Mouse (Mus musculus) spleen, postnatal 14 days (tissue): ENCODE results near the gene Prkch.

Experiments
- DNase-seq, 2 experiments: peaks; one replicate each; pipeline ENCODE4 v3.0.0; 2021 to 2022; ENCODE audit warnings: low spot score in 2 of 2

The Prkch gene

DNA sequence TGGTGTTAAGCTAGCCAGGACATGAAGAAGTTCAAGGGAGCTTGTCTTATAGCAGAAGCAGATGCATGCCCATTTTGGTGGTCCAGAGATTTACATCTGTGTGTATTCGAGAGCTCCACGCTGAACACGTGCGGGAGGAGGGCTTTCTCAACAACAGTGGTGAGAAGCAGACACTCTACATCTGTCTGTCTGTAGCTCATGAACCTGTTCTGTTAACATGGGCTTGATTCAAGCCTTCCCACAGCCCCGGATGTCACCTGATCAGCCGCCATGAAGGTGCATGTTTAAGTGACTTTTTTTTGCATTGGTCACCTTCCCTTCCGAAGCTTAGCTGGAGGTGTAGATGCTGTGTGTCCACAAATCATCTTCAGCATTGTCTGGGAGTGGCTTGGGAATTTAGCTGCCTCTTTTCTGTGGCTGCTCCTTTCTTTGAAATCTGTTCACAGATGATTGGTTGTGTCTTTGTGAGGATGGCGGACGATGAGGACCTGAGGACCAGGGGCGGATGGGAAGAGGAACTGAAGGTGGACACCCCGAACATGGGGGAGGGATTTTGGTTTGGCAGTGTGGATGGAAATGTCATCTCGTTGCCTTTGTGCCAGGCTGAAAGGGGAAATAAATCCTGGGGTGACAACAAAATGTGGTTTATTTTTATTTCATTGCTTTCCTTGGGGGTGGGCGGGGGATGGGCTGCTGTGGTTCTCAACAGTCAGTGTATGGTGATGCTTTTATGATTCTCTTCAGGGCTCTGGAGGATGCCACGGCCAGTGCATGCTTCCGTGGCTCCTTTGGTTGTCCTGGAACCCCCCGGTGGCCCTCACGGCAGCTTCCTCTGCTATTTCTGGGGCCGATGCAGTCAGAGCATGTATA is 25.3 kb downstream of the Prkch start:
- DNase-seq = no peak

DNA sequence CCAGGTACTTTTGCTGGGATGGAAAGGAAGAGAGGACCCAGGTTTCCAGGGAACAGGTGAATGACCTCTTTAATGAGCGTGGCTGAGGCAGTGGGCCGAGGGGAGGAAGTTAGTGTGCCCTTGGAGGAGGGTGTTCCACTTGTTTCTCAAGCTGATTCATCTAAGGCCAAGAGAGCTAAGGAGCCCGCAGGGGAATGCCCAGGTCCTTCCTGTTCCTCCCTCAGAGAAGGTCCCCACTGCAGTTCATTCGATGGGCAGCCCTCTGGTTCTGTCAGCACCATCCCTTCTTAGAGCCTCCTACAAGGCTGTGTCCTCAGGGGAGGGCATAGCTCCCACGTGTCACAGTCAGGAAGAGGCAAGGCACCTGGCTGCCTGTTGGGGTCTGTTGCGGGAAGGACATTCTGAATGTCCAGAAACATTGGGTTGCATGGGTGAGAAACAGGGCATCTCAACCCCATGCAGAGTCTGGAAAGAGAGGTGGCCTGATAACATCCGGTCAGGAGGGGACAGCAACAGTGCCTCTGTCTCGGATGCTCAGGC is 26.3 kb downstream of the Prkch start:
- no peak for DNase-seq

DNA sequence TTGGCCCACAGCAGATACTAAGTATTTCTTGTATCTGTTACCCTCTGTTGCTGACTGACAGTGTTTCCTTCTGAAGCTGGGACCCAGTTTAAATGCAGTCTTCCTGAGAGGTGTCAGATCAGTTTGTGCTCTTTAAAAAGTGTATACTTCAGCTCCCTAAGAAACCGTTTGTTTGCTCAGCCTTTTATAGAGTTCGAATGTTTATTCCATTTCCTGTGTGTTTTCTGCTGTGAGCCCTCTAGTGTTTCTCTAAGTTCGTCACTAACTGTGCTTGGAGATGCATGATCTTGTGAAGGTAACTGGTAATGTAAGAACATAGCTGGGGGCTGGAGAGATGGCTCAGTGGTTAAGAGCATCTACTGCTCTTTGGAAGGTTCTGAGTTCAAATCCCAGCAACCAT is 27.1 kb downstream of the Prkch start:
- DNase-seq = no peak

DNA sequence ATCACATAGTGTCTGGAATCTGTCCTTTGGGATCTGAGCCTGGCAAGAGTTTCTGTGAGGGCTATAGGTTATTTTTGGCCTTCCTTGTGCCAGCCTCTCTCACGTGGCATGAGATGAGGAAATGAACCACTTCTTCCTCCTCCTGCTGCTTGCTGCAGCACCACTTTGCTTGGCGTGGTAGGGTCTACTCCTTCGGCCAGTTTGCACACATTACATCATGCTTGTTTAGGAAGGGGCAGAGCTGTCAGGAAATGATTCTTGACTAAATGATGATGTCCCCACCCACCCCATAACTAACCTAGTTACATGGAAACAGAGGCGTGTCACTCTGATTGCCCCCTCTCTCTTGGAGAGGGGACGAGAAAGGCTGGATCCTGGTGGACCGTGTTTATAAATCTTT is 28.6 kb downstream of the Prkch start:
- no peak for DNase-seq

DNA sequence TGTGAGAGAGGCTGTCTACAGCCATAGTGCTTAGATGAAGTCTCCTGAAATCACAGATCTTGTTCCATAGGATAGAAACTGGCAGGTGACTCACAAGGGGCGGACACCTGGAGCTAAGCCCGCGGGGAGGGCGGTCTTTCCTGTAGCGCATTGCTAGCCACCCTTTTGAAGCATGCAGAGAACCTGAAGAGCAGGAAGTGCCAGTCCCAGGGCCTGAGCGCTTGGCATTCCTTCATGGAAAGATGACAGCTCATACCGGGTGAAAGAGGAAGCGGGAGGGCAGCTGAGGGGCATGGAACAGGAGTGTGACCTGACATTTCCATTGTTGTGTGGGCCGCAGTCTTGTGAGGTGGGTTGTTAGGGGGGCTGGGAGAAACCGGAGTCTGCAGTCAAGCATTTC is 33.1 kb downstream of the Prkch start:
- DNase-seq = no peak

DNA sequence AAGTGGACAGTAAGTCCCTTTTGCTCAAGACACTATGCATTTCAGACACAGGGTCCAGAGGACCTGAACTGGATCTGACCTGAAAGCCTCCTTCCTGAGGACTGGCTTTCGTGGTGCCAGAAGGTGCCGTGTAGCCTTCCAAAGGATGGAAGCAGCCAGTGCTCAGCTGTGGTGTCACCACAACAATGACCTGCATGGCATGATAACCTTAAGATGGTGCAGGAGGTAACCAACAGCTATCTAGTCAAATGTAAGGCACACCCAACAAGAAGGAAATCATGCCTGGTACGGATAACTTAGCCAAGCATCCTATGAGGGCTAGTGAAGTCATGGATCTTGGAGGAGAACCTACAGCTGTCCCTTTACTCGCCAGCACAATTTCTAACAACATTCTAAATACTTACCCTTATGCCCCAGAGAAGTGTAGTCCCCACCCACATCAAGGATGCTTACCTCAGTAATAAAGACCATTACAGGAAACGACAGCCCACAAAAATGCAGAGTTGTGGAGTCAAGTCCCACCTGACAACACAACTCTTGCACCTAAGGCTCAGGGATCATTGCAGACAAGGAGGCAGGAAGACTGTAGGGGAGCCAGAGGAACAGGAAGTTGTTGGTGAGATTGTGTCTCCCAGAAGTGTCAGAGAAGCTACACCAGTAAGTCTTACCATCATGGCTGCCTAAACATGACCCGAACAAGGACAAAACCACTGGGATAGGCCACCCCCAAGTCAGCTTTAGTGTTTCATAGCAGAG is 40.9 kb downstream of the Prkch start:
- DNase-seq = no peak

DNA sequence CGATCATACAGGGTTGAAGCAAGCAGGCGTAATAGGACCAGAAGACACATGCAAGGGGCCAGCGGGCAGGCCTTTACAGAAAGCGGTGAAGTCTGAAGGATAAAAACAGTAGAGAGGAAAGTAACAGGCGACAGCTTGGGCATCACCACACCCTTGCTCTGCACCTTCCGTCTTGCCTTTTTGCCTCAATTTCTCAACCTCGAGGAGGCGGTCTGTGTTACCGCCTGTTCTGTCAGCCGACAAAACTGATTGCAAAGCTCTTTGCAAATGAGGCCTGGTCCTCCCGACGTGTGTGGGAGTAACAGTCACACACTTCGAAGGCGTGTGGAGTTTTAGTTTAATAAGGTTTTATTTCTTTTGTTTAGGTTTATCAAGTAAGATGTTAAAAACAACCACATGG is 43.3 kb downstream of the Prkch start:
- DNase-seq = no peak

DNA sequence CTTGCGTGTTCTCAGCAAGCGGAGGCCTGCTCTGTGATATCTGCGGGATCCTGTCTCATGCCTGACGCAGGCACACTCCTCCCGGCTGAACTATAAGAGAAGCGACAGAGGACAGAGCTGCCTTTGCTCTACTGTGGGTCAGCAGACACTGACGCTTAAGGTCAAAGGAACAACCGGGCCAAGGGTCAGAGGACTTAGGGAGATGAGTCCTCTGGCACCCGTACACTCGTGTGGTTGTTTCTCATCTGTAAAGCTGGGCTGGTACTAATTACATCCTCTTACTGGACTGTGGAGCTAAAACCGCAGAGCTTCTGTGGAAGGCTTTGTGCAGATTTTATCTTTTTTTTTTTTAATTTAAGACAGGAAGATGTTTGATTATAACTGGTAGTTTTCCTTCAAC is 46.0 kb downstream of the Prkch start:
- DNase-seq = no peak

DNA sequence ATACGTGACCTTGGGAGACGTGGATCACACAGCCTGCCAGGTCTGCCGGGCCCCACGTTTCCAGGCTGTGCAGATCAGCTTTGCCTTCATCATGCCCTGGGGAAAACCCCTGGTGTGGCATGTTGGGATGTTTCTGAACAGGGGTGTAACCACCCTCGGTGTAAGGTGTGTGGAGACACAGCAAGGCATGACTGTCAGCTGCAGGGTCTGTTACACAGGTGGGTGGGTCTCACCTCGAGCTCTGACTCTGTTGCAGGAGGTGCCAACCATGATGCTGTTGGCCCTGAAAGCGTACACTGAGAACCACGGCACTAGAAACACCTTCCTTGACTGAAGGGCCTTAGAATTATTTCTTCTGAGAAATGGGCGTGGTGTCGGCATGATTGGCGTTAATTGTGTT is 46.6 kb downstream of the Prkch start:
- no peak for DNase-seq

DNA sequence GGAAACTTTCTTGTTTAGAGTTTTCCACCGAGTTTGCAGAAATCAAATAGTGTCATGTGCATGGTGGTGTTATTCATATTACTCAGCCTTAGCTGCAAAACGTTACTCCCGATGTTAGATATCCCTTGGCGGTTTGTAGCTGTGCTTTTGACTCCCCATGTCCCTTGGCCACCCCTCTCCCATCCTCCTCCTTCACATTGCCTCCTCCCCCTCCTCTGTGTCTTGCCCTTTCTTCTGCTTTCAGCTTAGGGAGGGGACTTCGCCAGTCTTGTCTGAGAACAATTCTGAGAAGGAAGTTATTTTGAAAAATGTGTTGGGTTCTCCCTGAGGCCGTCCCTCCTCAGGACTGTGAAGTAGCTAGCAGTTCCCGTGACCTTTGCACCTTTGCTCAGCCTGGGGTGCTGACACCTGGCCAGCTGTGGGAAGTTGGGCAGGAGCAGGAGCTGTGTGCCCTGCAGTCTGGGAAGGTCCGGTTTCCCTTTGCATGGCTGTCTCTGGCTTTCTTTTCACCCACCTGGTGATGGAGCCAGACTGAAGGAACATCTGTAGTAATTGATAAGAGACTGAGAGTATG is 48.2 kb downstream of the Prkch start:
- no peak for DNase-seq

DNA sequence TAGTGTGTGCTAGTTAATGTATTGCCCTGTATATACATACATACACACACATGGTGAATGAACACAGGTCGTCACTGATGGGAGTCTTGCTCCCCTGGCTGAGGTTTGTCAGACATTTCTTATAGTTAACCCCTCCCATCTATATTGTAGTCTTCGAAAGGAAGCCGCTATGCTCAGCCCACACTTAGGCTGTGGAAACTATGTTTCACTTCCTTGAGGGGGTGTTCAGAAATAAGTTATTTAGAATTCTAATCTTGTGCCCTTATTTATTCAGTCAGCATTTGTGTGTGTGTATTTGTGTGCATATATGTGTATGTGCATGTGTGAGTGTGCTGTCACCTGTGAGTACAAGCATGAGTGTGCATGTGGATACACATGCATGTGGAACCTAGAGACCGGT is 49.1 kb downstream of the Prkch start:
- DNase-seq = no peak

DNA sequence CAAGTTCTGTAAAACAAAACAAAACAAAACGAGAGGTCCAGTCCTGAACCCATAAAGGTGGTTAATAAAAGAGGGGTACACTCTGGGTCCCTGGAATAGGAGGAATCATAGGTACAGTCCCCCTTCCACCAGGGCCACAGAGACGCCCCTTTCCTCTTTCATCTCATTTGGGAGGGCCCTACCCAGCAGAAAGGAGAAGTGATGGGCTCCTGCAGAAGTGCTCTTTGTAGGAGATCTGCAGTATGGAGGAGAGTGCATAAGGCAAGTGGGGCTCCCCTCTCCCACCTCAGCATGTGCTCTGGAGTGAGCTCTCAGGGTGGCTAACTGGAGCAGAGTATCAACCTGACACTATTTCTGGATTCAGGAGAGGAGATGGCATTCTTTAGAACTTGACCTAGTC is 55.0 kb downstream of the Prkch start:
- DNase-seq = no peak

DNA sequence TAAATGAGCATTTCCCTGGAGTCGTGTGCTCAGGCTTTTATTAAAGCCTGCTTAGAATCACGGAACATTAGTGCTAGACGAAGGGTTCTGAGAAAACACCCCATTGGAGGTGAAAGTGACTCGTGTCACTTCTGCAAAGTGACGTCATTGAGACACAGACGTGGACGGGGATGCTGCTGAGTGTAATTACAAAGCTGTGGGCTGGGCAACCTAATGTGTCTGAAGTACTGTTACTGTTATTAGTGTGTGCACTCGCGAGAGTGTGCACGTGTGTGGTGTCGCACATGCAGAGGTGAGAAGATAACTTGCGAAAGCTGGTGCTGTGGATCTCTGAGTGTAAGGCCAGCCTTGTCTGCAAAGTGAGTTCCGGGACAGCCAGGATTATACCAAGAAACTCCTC is 56.6 kb downstream of the Prkch start:
- no peak for DNase-seq

DNA sequence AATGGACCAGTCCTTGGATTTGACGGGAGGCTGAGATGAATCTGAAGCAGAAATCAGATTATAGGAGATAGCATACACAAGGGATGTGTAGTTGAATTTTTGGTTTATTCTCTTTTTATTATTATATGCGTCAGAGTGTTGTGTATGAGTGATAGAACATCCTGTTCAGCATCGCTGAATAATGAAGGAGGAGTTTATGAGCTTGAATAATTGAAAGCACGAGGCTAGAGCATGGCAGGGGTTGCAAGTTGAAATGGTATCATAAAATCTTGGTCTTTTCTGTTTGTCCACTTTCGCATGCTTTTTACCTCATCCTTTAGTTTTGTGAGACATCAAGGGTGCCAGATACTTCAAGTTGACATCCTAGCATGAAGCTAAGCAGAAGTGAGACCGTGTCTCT is 60.6 kb downstream of the Prkch start:
- no peak for DNase-seq

DNA sequence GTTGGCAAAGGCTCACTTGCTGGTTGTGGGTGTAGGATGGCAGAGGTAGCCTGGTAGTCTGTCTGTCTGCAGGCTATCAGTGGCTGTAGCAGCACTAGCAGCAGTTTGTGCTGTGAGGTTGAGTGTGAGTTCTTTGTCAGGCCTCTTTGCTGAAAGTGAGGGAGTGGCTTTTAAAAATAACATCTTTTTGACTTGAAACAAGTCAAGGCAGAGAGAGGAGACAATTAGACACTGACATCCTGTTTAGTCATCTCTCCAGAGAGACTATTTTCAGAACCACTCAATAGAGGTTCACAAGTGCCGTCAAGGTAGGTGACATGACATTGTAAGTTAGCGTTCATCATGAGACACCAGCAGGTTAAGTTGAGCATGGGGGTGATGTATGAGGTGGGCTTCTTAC is 63.1 kb downstream of the Prkch start:
- no peak for DNase-seq

DNA sequence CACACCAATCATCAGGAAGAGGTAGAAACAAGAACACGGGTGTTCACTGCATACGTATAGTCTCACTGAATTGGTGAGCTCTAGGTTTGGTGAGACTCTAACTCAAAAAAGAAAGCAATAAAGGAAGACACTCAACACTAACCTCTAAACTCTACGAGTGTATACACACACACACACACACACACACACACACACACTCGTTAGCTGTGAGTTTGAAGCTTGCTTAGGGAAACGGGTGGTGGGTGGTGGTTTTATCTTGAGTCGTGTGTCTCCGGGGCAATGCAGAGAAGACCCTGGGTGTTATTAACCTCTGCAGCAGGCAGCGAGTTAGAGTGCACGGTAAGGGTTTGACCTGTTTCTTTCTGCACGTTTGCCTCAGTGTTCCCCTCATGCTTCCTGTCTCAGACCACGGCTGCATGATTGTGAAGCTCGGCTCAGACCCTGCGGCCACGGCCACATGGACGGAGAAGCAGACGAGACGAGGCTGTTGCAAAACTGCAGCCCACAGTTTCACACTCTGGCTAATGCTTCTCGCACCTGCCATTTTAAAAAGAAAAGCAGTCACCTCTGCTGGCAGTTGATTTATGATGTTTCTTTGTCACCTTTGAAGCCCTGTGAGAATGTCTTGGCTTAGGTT is 72.1 kb downstream of the Prkch start:
- DNase-seq = no peak

DNA sequence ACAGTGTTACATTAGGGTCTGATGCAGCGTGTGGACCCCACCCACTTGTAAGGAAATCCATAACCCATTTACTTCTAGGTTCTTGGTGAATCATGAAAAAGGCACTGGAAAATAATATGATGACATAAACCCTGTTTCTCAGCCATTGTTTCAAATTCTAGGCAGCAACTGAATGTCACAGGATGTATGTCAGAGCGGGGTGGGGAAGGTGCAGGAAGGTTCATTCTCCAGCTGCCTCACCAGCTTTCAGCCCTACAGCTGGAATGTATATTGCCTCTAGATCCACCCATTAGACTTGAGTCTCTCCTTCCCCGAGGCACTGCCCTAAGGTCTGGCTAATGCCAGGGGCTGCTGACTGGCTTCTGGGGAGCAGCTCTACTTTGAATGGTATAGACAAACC is 78.8 kb downstream of the Prkch start:
- DNase-seq = no peak

DNA sequence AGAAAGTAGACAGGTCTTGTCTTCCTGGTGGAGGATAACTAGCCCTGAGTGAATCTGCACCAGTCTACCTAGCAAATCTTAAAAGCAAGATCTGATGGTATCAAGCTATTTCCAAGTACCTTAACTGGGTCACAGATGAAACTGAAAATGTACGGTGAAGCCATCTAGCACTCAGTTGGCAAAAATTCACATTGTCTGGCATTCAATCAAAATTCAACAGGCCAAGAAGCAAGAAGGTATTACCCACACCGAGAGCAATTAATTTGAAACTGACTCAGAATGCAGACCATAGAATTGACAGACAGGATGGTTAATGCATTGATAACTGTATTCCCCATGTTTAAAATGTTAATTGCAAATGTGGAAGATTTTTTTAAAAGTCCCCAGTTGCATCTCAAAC is 82.1 kb downstream of the Prkch start:
- no peak for DNase-seq

DNA sequence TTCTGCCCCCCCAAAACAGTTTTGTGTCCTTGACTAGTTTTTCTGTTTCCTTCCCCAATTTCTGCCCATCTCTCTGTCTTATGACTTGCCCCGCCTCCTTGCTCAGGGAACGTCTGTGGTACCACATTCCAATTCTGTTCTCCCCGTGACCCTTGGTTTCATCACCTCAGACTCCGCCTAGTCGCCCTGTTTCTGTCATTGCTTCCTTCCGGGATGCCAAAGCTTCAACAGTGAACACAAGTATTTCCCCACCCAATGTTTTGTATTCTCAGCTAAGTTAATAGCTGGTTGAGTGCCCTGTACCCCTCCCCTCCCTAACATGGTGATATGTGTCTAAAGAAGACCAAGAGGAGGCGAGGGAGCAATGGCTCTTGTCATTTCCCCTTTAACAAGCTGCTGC is 83.0 kb downstream of the Prkch start:
- no peak for DNase-seq

DNA sequence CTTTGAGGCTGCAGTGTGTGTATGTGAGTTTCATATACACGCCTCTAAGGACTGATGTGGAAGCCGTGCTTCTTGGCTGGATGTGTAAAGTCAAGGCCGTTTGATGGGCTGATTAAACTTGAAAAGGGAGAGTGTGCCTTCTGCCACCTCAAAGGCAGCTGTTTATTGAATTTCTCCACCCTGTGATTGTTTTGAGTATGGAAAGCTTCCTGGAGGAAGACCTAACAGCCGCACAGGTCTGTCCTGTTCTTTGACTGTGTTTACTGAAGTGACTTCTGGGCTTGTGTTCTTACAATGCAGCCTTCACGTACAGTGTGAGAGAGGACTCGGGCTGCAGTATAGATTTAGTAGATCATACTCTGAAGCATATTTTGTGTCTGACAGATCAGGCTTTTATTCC is 86.1 kb downstream of the Prkch start:
- DNase-seq = no peak

DNA sequence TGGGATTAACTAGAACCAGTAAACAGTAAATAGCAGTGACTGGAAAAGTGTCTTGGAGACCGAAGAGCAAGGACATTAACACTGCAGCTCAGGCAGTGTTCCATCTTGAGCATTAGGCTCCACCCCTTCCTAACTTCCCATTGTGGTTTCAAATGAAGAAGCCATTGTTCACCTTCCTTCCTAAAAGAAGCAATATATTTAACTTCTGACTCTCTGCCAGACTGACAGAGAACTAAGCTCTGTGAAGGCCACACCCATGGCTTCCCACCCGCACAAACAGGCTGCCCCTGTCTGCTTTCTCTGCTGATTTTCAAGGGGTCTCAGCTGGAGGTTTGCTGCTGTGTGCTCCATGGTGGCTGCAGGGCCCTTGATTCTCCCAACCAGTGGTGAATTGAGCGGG is 86.9 kb downstream of the Prkch start:
- no peak for DNase-seq

DNA sequence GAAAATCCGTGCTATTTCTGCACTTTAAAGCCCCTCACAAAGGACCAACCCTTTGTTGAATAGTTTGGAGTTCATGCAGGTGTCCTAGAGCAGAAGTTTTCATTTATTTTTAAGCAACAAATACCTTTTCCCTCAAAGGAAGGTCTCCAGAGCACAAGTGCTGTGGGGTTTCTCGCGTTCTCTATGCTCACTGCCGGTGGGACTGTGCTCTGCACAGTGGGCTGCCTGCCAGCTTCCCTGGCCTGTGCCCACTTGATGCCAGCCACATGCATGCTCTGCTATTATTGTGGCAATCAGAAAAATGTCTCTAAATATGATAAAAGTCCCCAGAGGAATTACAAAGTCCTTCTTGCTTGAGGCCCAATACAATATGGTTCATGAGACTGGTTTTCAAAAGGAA is 87.4 kb downstream of the Prkch start:
- DNase-seq = no peak
